Mouse (Mus musculus): ENCODE data around the gene Rnf133.

DNA sequence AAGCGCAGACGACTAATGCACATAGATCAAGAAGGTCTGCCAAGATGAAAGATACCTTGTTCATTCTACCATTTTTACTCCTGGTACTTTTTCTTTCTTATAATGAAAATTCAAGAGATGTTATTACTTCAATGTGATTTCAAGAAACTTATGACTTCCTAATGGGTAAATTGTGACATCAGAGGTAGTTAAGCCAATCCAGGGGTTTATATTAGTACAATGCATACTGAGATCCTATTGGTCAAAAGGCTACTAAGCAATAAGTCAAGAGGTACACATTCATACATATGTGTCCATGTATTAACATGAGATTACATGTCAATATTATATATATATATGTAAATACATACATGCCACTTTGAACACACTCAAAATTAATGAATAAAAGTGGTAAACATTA lies 4.9 kb upstream of the Rnf133 start, which contains the start of gene Rnf148:
- no peak for TF ChIP-seq CTCF (conservative IDR thresholded peaks at IDR 0.05; ENCODE audit: insufficient read depth, insufficient read length, low read depth, low read length)
- no peak for TF ChIP-seq POLR2A (IDR thresholded peaks at IDR 0.05; ENCODE audit: low read depth, low read length)
